Mouse (Mus musculus) heart, postnatal 36 days (tissue): Measurements from ENCODE around the gene Hmgb1. TPM values are rescaled to one million over a fixed set of nuclear protein-coding genes. Genes with fewer than 3 reads are reported as not detected.
"Not testable (repeated sequence)": the region's sequence is repeated elsewhere in the genome, so short reads cannot be mapped to it uniquely, and the experiment has no call there.

ENCODE experiments used
- DNase-seq, 2 experiments: peaks; one replicate each; pipeline ENCODE4 v3.0.0; 2021 to 2022
- intact Hi-C: fragments of 180-260 bp; cut with DNase I; formaldehyde crosslinking; loops from one replicate; pipeline ENCODE4 v1.15.1; 2025
- total RNA-seq, 2 experiments: library from RNA; stranded (reverse); gene quantifications; 2 replicates each; pipeline ENCODE4 v1.2.3; 2021

Gene Hmgb1
- total RNA-seq, 2 experiments from 2014 or later = 91.5 to 111 TPM

GRCm38 (mm10) chr5:149152774-149153155, 31.5 kb downstream of the Hmgb1 start:
- DNase-seq = peak; percentile 24 to 36
- intact Hi-C loops = no loop called here

GRCm38 (mm10) chr5:149152063-149152773, 32.1 kb downstream of the Hmgb1 start:
- intact Hi-C loops = no loop called here
- DNase-seq = no peak

GRCm38 (mm10) chr5:149150882-149151281, 33.4 kb downstream of the Hmgb1 start:
- no peak for DNase-seq
- intact Hi-C loops = no loop called here

GRCm38 (mm10) chr5:149147386-149148000, 36.8 kb downstream of the Hmgb1 start:
- intact Hi-C loops = no loop called here
- DNase-seq = no peak

- intact Hi-C loops = no loop called here
- DNase-seq = no peak
Observed at GRCm38 (mm10) chr5:149146691-149147090, 37.6 kb downstream of the Hmgb1 start.

- intact Hi-C loops = no loop called here
- no peak for DNase-seq
Observed at GRCm38 (mm10) chr5:149143766-149144375, 40.4 kb downstream of the Hmgb1 start.

- DNase-seq, intact Hi-C loops: not testable (repeated sequence)
Observed at GRCm38 (mm10) chr5:149141155-149141554, 43.1 kb downstream of the Hmgb1 start.

- no peak for DNase-seq
- intact Hi-C loops = no loop called here
Observed at GRCm38 (mm10) chr5:149140336-149140735, 44.0 kb downstream of the Hmgb1 start.

GRCm38 (mm10) chr5:149138087-149138486, 46.2 kb downstream of the Hmgb1 start:
- intact Hi-C loops, DNase-seq: not testable (repeated sequence)

GRCm38 (mm10) chr5:149137447-149137846, 46.8 kb downstream of the Hmgb1 start:
- intact Hi-C loops = no loop called here
- no peak for DNase-seq

- DNase-seq = peak in 1 of 2 experiments; percentile 31
- intact Hi-C loops = no loop called here
Observed at GRCm38 (mm10) chr5:149136933-149137365, 47.3 kb downstream of the Hmgb1 start.

GRCm38 (mm10) chr5:149135455-149136354, 48.6 kb downstream of the Hmgb1 start:
- intact Hi-C loops = no loop called here
- DNase-seq = no peak

- no peak for DNase-seq
- intact Hi-C loops = no loop called here
Observed at GRCm38 (mm10) chr5:149134751-149135454, 49.4 kb downstream of the Hmgb1 start.

GRCm38 (mm10) chr5:149128473-149128872, 55.8 kb downstream of the Hmgb1 start:
- peak; percentile 30 to 35 for DNase-seq
- intact Hi-C loops = no loop called here

GRCm38 (mm10) chr5:149123795-149124194, 60.5 kb downstream of the Hmgb1 start:
- intact Hi-C loops = no loop called here

GRCm38 (mm10) chr5:149119341-149119881, 64.9 kb downstream of the Hmgb1 start:
- DNase-seq = no peak
- intact Hi-C loops = no loop called here

More at GRCm38 (mm10) chr5:149123795-149124194, 60.5 kb downstream of the Hmgb1 start:
- DNase-seq = no peak

- intact Hi-C loops = no loop called here
- no peak for DNase-seq
Observed at GRCm38 (mm10) chr5:149117815-149118547, 66.3 kb downstream of the Hmgb1 start.

GRCm38 (mm10) chr5:149114587-149114986, 69.7 kb downstream of the Hmgb1 start:
- DNase-seq = no peak
- intact Hi-C loops = no loop called here

- DNase-seq = no peak
- intact Hi-C loops = no loop called here
Observed at GRCm38 (mm10) chr5:149114034-149114433, 70.3 kb downstream of the Hmgb1 start.
